Mouse (Mus musculus): ENCODE results near the gene Acly.

DNA sequence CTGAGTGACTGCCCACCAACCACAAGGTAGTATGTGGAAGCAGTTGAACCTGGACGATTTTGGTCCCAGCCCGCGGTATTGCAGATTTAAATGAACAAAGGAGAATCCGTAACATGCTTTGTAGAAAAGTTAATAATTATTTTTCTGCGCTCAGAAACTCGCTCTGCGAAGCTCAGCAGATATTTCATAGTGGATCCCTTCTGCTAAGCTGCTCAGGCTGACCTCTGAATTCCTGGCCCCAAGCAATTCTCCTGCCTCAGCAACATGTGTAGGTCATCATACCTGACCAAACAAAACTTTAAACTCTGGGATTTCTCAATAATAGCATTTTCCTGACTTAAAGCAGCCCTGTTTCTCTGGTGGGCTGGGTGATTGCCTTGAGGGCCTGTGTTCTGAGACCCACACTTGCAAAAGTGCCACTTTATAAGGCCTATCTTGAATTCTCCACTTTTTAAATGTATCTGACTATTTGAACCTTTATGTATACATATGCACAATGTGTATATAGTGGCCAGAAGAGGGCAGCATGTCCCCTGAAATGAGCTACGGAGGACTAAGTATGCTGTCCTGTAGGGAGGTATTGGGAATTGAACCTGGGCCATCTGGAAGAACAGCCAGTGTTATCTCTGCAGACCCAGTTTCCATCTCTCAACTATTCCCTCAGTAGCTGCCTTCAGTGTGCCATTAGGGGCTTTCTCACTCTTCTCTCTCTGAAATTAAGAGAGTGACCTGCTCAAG is 41.8 kb downstream of the Acly start:
- no peak for TF ChIP-seq CTCF (IDR thresholded peaks at IDR 0.05; ENCODE audit: low read depth, low read length)
- no peak for TF ChIP-seq EP300 (IDR thresholded peaks at IDR 0.05; ENCODE audit: insufficient read depth, low read depth, low read length)
- TF ChIP-seq POLR2A (IDR thresholded peaks at IDR 0.05; ENCODE audit: insufficient read depth, low read length) = no peak
